In genomic region chr4:96590911-96591790, GRCm38 (mm10) we compare ENCODE assay signal across 8 mouse cellular contexts. TPM values are rescaled to one million over a fixed set of nuclear protein-coding genes. Genes with fewer than 3 reads are reported as not detected.
DNase-seq lines count a peak whose midpoint lies in the region; ATAC-seq and TF ChIP-seq lines count a peak whose summit lies in the region.

Cyp2j9 (minus strand) TSS chr4:96591578.

- peak; percentile 91 for ATAC-seq in hindbrain, embryonic 14.5 days (ENCODE audit: low FRiP score)

- peak within 1 kb of the TSS; percentile 55 for H3K27ac ChIP-seq in cortical plate, adult 2 months (ENCODE audit: insufficient read depth, low read length)
- peak within 1 kb of the TSS; percentile 84 for H3K27ac ChIP-seq in gastrocnemius, adult 2 months
- H3K27ac ChIP-seq in hindbrain, embryonic 14.5 days = peak within 1 kb of the TSS; percentile 34
- H3K27ac ChIP-seq in macrophage = no peak within 1 kb of the TSS

- peak within 1 kb of the TSS; percentile 46 for H3K9ac ChIP-seq in hindbrain, embryonic 14.5 days

- TF ChIP-seq POLR2A in cortical plate, adult 2 months (IDR thresholded peaks at IDR 0.05; ENCODE audit: extremely low read depth, insufficient read depth, low read length) = no peak

- H3K9me3 ChIP-seq in hindbrain, embryonic 14.5 days (ENCODE audit: control insufficient read depth, low read length) = no peaks in the 10 kb centered on the region

- intact Hi-C loops in gastrocnemius, adult 2 months (cut with DNase I) = no loop called here
- intact Hi-C loops in left cerebral cortex, postnatal 10 days (cut with DNase I) = no loop called here

- H3K4me3 ChIP-seq in cortical plate, adult 2 months (ENCODE audit: insufficient read depth, low read length) = peak within 1 kb of the TSS; percentile 45
- peak within 1 kb of the TSS; percentile 70 for H3K4me3 ChIP-seq in gastrocnemius, adult 2 months
- H3K4me3 ChIP-seq in hindbrain, embryonic 14.5 days (replicated peaks; ENCODE audit: low read length) = peak within 1 kb of the TSS; percentile 30
- peak within 1 kb of the TSS; percentile 21 for H3K4me3 ChIP-seq in macrophage (ENCODE audit: inconsistent target)

- 10% methylated on average over 18 of the region's 18 CpGs for WGBS in hindbrain, embryonic 14.5 days
- WGBS in macrophage (ENCODE audit: missing documents) = 4% methylated on average over 18 of the region's 18 CpGs

- peak within 1 kb of the TSS; percentile 46 for H3K4me2 ChIP-seq in hindbrain, embryonic 14.5 days (replicated peaks)

- H3K4me1 ChIP-seq in cortical plate, adult 2 months (ENCODE audit: control insufficient read depth, insufficient read depth, low read length) = no peaks in the 10 kb centered on the region; the same call in 1 of the 2 replicates
- no peaks in the 10 kb centered on the region; the same call in 1 of the 2 replicates for H3K4me1 ChIP-seq in hindbrain, embryonic 14.5 days (replicated peaks; ENCODE audit: control insufficient read depth, insufficient read depth, low read length)

- no peak for TF ChIP-seq CTCF in cortical plate, adult 2 months (IDR thresholded peaks at IDR 0.05; ENCODE audit: extremely low read depth, insufficient read depth, low read length)
- no peak for TF ChIP-seq CTCF in gastrocnemius, adult 2 months (IDR thresholded peaks at IDR 0.05)

- peak; percentile 18 for DNase-seq in adrenal gland, adult 8-10 months
- peak; percentile 74 for DNase-seq in gastrocnemius, adult 2 months
- peak; percentile 68 for DNase-seq in hindbrain, embryonic 14.5 days (ENCODE audit: low spot score)
- peak; percentile 55 to 64 for DNase-seq in left cerebral cortex, postnatal 10 days (ENCODE audit: extremely low spot score in 1 of 2, low spot score in 2 of 2)
- peak; percentile 12 for DNase-seq in right cerebral cortex, postnatal 14 days
- DNase-seq in MN1 (ENCODE audit: low spot score) = no peak

- H3K27me3 ChIP-seq in hindbrain, embryonic 14.5 days (ENCODE audit: control insufficient read depth, insufficient read depth, low read length) = no peaks in the 10 kb centered on the region

- H3K79me2 ChIP-seq in macrophage (ENCODE audit: inconsistent target) = no peaks in the 10 kb centered on the region

- H3K36me3 ChIP-seq in hindbrain, embryonic 14.5 days (replicated peaks; ENCODE audit: control insufficient read depth, insufficient read depth) = no peaks in the 10 kb centered on the region
- H3K36me3 ChIP-seq in macrophage (ENCODE audit: inconsistent target) = no peaks in the 10 kb centered on the region

RNA-seq across cellular contexts. Expression of gene Cyp2j9, which starts in this region (rescaled TPM):
- total RNA-seq in adrenal gland, adult 8-10 months (2022) = 1 to 10 TPM; 1.1 to 3.0 (median 1.5) TPM
- 36.5 and 37.6 TPM in 2 replicates for polyA plus RNA-seq in cortical plate, adult 2 months (2012; rRNA removed)
- total RNA-seq in gastrocnemius, adult 2 months (2021) = under 1 TPM; 0.36 to 0.50 TPM
- 7.4 and 8.2 TPM in 2 replicates for polyA plus RNA-seq in hindbrain, embryonic 14.5 days (2014; fragmentation: Nextera tagmentation; extraction: Ambion mirVana)
- 10 to 100 TPM in 1 of 2 experiments, 1 to 10 TPM in 1; 9.0 to 12.2 TPM for total RNA-seq in left cerebral cortex, postnatal 10 days (2021)
- under 1 TPM in 2 of 26 experiments, not detected in 24; 0.32 to 0.43 TPM for total RNA-seq in macrophage (2018; cell fraction: chromatin; rRNA removed)
- total RNA-seq in macrophage (2018; cell fraction: cytosol; rRNA removed) = under 1 TPM in 12 of 26 experiments, not detected in 14; 0.03 to 0.21 (median 0.09) TPM
- total RNA-seq in macrophage (2018; cell fraction: nucleus; rRNA removed) = under 1 TPM in 2 of 26 experiments, not detected in 24; 0.28 TPM
- 0.12 to 0.33 TPM (median 0.20 TPM) in 3 replicates for polyA plus RNA-seq in macrophage (2018)

Comparison
In these comparisons a context has a peak if more than half of its experiments do, and no peak if none do; other contexts are left out.
1. Peak in DNase-seq, H3K4me3 ChIP-seq and H3K27ac ChIP-seq in gastrocnemius, adult 2 months; RNA of the gene not detected or under 1 TPM.